Mouse (Mus musculus) megakaryocyte, embryonic 14.5 days (primary cell): Measurements from ENCODE around the gene Itgb5.

Experiments used
- FLI1 ChIP-seq: IDR thresholded peaks from 2 replicates; pipeline ENCODE4 v1.6.1; 2012; ENCODE audit warnings: low read length, inconsistent platforms, mixed read lengths
- GATA1 ChIP-seq: IDR thresholded peaks from 3 replicates; pipeline ENCODE4 v1.6.1; 2012; ENCODE audit warnings: mixed read lengths, low read length, inconsistent platforms, borderline replicate concordance

- no peak for TF ChIP-seq GATA1
- TF ChIP-seq FLI1 = no peak
Observed at GRCm38 (mm10) chr16:33883046-33883975, 53.8 kb downstream of the Itgb5 start.
